Mouse (Mus musculus): ENCODE measurements around the gene Rep15.

DNA sequence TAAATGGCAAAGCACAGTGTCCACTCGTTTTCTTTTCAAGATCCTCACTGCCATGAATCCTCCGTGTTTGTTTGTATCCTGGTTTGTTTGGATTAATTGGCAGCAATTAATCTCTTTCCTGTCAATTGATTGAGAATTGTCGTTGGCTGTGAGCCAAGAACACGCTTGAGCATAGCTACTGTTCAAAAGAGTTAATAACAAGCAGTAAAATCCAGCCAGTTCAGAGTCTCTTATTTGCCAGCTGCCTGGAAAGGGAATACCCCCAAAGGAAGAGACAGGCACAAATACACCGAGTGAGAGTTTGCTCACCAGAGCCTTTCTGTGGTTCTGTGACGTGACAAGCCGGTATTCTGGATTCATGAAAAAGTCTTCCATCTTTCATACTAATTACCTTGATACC, 29.6 kb downstream of the Rep15 start:
- TF ChIP-seq POLR2A (IDR thresholded peaks at IDR 0.05; ENCODE audit: borderline replicate concordance, control insufficient read depth, low read depth, low read length) (no peak), CTCF (IDR thresholded peaks at IDR 0.05; ENCODE audit: control insufficient read depth, insufficient read depth, low read length) (no peak)

Measured in bone marrow, adult 2 months (tissue).